Mouse (Mus musculus) frontal cortex, postnatal 36 days (tissue): Measurements from ENCODE around the gene Gm8237.
"Not testable (repeated sequence)": the region's sequence is repeated elsewhere in the genome, so short reads cannot be mapped to it uniquely, and the experiment has no call there.

ENCODE experiments used
- DNase-seq, 2 experiments: peaks; one replicate each; pipeline ENCODE4 v3.0.0; 2022; ENCODE audit warnings: low spot score in 2 of 2

Gm8237 gene

GRCm38 (mm10) chr14:5880241-5880640, at the start of gene Gm8237:
Gm8237 (minus strand) TSS chr14:5880382.
- DNase-seq, result not testable (repeated sequence)

GRCm38 (mm10) chr14:5923276-5923675, 43.1 kb upstream of the Gm8237 start:
- not testable (repeated sequence) for DNase-seq

- not testable (repeated sequence) for DNase-seq
Observed at GRCm38 (mm10) chr14:5918330-5918942, 38.3 kb upstream of the Gm8237 start.

- DNase-seq, result not testable (repeated sequence)
Observed at GRCm38 (mm10) chr14:5913701-5914100, 33.5 kb upstream of the Gm8237 start.

GRCm38 (mm10) chr14:5879791-5880190, 391 bp downstream of the Gm8237 start:
- DNase-seq, result not testable (repeated sequence)

- DNase-seq, result peak; percentile 30 to 43
Observed at GRCm38 (mm10) chr14:5879136-5879535, 1.0 kb downstream of the Gm8237 start.

- DNase-seq, result not testable (repeated sequence)
Observed at GRCm38 (mm10) chr14:5855911-5856310, 24.3 kb downstream of the Gm8237 start.

GRCm38 (mm10) chr14:5830229-5830628, 50.0 kb downstream of the Gm8237 start, which contains the start of gene Gm3424:
Gm3424 (minus strand) TSS chr14:5830329.
- not testable (repeated sequence) for DNase-seq

- not testable (repeated sequence) for DNase-seq
Observed at GRCm38 (mm10) chr14:5812699-5813356, 67.4 kb downstream of the Gm8237 start.
